Mouse (Mus musculus) testis, postnatal 14 days (tissue): ENCODE data around the gene I830077J02Rik.

Experiments used
- DNase-seq: peaks from one replicate; pipeline ENCODE4 v3.0.0; 2021; ENCODE audit warnings: low spot score

The I830077J02Rik gene

GRCm38 (mm10) chr3:105893941-105894391 lies 38.5 kb downstream of the I830077J02Rik start:
- DNase-seq, result no peak

DNA sequence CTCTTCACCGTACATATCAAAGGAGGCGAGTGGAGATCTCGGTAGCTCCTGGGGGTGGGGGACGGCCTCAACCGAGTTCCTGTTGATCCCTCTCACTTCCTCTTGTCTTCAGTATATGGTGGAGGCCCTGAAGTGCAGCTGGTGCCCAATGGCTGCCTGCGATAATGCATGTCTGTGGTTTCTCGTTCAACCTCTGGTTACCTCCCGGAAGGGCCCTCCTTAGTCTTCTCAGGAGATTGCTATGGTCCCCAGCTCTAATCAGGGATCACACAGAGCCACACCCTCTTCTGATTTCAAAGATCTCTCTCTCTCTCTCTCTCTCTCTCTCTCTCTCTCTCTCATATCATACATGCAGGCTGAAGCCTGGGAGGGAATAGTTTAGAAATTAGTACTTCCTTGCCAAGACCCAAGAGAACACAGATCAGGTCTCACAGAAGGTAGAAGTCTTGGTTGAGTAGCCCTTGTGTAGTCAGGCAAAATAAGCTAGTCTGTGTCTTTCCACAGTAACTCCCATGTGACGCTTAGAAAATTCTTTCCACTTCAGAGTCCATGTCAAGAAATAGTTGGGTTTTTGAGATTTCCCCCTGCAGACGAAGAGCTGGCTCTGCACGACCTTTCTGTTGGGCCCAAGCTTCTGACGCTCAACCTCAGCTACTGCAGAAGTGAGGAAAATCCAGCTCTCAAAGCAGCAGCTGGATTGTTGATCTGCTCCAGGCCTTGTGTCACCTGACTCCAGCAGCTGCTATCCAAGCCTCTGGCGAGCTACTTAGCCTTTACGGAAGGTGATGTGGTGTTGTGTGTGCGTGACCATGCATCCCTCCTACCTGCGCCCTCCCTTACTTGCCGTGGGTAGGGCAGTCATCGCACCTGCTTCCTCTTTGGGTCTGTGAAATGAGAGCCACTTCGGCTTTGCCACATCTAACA lies 39.6 kb downstream of the I830077J02Rik start:
- DNase-seq, result no peak

DNA sequence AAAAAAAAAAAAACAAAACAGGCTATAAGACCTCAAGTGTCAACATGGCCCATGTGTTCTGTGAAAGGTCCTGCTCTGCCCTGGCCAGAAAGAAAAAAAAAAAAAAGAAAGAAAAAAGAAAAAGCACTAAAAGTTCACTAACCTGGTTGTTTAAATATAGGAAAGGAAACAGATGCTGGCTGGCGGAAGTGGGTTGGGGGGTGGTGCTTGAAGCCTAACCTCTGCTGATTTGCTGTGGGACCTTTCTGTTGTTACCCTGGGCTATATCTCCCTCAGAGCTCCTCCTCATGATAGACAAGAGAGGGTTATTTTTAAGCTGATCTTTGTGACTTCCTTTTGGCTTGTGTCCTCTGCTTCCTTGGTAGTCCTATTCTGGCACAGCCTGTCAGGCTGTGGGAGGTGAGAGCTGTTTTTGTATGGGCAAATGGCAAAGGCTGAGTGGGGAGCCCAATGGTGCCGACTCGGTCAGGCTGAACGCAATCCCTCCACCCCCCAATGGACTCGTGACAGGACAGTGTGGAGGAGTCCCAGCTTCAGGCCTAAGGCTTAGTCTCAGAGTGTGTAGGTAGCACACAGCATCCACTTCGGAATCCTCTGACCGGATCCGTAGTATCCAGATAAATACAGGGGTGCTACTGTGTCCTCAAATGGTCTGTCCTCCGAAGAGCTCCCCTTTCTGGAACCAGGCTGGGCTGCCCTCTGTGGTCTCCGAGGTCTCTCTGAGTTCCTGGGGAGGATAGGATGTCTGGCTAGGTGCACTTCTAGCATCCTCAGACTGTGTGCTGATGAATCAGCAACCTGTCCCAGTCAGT lies 40.5 kb downstream of the I830077J02Rik start:
- no peak for DNase-seq

DNA sequence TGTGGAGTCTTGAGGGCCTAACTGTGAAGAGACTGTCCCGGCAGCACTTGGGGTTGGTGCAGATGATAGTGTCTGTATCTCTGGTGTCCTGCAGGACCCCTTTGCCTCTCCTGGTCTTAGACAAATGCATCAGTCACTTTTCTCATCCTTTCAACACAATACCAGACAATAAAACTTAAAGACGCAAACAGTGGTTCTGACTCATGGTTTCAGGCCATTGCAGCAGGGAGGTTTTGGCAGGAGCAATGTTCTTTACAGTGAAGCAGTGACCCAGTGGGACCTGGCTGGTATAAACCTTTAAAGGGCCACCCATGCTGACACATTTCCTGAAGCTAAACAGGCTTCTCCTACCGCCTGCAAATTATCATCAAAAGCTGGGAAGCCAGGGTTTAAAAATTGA lies 41.3 kb downstream of the I830077J02Rik start:
- no peak for DNase-seq

GRCm38 (mm10) chr3:105890220-105890619 lies 42.2 kb downstream of the I830077J02Rik start:
- no peak for DNase-seq

- no peak for DNase-seq
Observed at GRCm38 (mm10) chr3:105888961-105889360, 43.5 kb downstream of the I830077J02Rik start.

GRCm38 (mm10) chr3:105883111-105883510 lies 49.4 kb downstream of the I830077J02Rik start:
- DNase-seq, result no peak

- DNase-seq, result no peak
Observed at GRCm38 (mm10) chr3:105882105-105882504, 50.4 kb downstream of the I830077J02Rik start.

- DNase-seq, result no peak
Observed at GRCm38 (mm10) chr3:105880419-105880818, 52.0 kb downstream of the I830077J02Rik start.

DNA sequence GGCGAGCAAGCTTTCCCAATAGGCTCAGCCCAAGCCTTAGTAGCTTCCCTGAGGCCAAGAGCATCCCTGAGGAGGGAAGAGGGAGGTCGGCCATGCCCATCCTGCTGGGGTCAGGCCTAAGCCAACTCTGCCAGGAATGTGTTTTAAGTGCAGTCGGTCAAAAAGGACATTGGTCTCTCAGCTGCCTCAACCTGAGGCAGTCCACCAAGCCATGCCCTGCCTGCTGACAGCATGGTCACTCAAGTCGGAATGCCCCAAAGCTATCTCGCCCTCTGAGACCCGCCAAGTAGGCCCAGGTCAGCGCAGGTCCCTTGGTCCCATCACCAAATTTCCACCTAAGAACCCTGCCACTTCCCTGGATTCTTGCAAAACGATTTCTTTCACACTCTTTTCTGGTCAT lies 53.7 kb downstream of the I830077J02Rik start:
- DNase-seq, result no peak

DNA sequence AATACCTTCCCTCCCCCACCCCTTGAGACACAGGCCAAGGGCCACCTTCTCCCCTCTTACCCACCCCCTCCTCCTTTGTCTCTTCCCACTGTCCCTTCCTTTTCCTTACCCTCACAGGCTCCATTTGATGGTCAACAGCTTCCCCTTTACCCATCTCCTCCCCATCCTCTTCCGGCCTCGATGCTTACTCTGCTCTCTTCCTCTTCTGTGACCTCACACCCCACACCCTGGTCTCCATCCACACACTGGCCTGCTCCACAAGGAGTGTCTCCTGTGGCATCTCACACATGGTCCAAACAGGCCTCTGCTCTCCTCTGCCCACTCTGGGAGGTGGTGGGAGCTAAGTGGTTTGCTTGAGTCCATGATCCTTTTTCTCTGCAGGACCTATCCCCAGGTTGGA lies 54.5 kb downstream of the I830077J02Rik start:
- DNase-seq, result no peak

- no peak for DNase-seq
Observed at GRCm38 (mm10) chr3:105877252-105877803, 55.1 kb downstream of the I830077J02Rik start.

- no peak for DNase-seq
Observed at GRCm38 (mm10) chr3:105876022-105876421, 56.4 kb downstream of the I830077J02Rik start.
